Mouse (Mus musculus) small intestine, adult 2 months (tissue): ENCODE measurements around the gene Tbc1d12.

Experiments used
- CTCF ChIP-seq: fragments of 200-500 bp; IDR thresholded peaks from 2 replicates; pipeline ENCODE4 v1.5.1; 2012; ENCODE audit warnings: low read depth, mild to moderate bottlenecking, control low read depth, inconsistent platforms, low read length, moderate library complexity, mixed read lengths; ENCODE audit not compliant: insufficient replicate concordance, insufficient read length; ENCODE audit errors: extremely low read depth
- POLR2A ChIP-seq: fragments of 200-500 bp; IDR thresholded peaks from 2 replicates; pipeline ENCODE4 v1.6.1; 2012; ENCODE audit warnings: low read depth, mild to moderate bottlenecking, control low read depth, inconsistent platforms, low read length, moderate library complexity

DNA sequence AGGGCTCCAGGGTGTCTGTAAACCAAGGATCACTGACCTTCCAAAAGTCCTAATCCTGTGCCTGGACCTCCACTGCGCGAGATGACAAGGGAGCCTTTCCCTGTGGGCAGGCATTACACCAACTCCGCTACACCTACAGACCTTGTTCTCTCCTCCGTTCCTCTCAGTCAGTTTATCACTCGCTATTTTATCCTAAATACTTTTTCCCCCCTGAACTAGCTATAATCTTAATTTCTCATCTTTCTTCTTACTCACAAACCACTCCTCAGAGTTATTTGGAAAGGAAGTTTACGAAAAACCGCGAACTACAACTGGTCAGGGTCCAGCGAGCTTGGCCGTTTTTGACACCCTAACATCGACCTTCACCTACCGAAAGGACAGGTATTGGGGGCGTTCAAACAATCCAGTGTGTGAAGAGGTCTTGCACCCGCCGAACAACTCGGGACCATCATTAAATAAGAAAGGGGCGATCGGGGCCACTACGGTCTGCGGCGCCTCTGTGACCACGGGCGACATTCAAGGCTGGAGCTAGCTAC is 93.9 kb downstream of the Tbc1d12 start:
- TF ChIP-seq CTCF (no peak), POLR2A (no peak)
